Mouse (Mus musculus): ENCODE results near the gene Gm39566. TPM values are rescaled to one million over a fixed set of nuclear protein-coding genes. Genes with fewer than 3 reads are reported as not detected.
"Not testable (repeated sequence)": the region's sequence is repeated elsewhere in the genome, so short reads cannot be mapped to it uniquely, and the experiment has no call there.

The Gm39566 gene
- not detected in 2 replicates for polyA plus RNA-seq (2016; fragmentation: Nextera tagmentation; extraction: Ambion mirVana)

GRCm38 (mm10) chr11:69815155-69815554, at the start of gene Gm39566:
Gm39566 (minus strand) TSS chr11:69815298.
- Histone ChIP-seq H3K4me1 (no peaks in the 10 kb centered on the region), H3K27me3 (replicated peaks; ENCODE audit: low read depth, poor library complexity, severe bottlenecking) (no peaks in the 10 kb centered on the region; the same call in 1 of the 2 replicates), H3K27ac (replicated peaks) (no peak within 1 kb of the TSS), H3K4me3 (no peak within 1 kb of the TSS), H3K9me3 (peaks cover 15% of the 10 kb centered on the region; the same call in 1 of the 2 replicates), H3K36me3 (replicated peaks) (no peaks in the 10 kb centered on the region)
- WGBS: 62% methylated on average over 10 of the region's 10 CpGs
- DNase-seq (ENCODE audit: low spot score): no peak

DNA sequence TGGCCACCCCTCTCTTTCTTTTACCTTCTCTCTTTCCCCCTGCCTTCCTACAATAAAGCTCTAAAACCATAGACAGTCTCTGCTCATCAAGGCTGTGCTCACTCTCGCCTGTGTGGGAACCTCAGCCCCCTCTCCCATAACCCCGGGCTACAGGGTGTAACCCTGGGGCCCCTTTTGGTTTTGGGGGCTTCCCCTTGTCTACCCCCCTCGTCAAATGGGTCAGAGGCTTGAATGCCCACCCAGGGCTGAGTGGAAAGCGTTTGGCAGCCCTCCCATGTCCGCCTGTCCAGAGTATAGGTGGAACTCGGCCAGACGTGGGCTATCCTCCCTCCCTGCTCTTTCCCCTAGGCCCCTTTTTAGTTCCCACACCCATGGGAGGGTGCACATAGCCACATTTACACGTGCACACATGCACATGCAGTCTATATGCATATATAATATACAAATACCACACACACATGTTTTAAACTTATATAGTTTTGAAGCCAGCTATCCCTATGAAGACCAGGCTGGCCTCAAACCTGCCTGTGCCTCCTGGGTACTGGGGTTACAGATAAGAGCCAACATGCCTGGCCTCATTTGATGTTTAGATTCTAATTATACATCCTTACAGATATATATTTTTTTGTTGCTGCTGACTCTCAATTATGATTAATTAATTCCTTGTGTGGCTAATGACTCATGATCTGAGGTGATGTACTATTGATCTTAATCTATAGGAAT, 49.2 kb upstream of the Gm39566 start:
- no peak for DNase-seq (ENCODE audit: low spot score)
- WGBS: 62% methylated on average over 8 of the region's 8 CpGs
- no peaks in the 10 kb centered on the region for H3K36me3 ChIP-seq (replicated peaks)
- no peak overlapping the region for H3K27ac ChIP-seq (replicated peaks)
- H3K27me3 ChIP-seq (replicated peaks; ENCODE audit: low read depth, poor library complexity, severe bottlenecking): peaks cover 6% of the 10 kb centered on the region
- H3K9me3 ChIP-seq: no peaks in the 10 kb centered on the region
- H3K4me3 ChIP-seq: no peak overlapping the region
- H3K4me1 ChIP-seq: 0 out of 2 replicates have a peak, but pooled peaks cover 3% of the 10 kb centered on the region

DNA sequence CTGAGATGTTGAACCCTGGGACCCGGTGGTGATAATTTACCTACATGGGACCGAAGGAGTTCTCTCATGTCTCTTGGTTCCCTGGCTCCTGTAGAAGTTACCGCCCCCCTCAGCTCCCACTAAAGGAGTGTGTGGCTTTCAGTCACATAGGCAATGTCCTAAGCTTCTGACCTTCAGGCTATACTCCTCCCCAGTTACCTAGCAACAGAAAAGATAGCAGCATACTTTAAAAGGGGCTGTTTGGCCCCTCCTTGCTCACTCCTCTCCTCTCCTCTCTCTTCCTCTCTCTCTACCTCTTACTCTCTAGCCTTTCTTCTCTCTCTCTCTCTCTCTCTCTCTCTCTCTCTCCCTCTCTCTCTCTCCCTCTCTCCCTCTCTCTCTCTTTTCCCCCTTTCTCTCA, 48.6 kb upstream of the Gm39566 start:
- not testable (repeated sequence) for H3K4me3 ChIP-seq; DNase-seq (ENCODE audit: low spot score); H3K9me3 ChIP-seq; H3K27ac ChIP-seq (replicated peaks); H3K4me1 ChIP-seq; H3K36me3 ChIP-seq (replicated peaks)
- peaks cover 12% of the 10 kb centered on the region for H3K27me3 ChIP-seq (replicated peaks; ENCODE audit: low read depth, poor library complexity, severe bottlenecking)
- 86% methylated on average over 3 of the region's 3 CpGs for WGBS

DNA sequence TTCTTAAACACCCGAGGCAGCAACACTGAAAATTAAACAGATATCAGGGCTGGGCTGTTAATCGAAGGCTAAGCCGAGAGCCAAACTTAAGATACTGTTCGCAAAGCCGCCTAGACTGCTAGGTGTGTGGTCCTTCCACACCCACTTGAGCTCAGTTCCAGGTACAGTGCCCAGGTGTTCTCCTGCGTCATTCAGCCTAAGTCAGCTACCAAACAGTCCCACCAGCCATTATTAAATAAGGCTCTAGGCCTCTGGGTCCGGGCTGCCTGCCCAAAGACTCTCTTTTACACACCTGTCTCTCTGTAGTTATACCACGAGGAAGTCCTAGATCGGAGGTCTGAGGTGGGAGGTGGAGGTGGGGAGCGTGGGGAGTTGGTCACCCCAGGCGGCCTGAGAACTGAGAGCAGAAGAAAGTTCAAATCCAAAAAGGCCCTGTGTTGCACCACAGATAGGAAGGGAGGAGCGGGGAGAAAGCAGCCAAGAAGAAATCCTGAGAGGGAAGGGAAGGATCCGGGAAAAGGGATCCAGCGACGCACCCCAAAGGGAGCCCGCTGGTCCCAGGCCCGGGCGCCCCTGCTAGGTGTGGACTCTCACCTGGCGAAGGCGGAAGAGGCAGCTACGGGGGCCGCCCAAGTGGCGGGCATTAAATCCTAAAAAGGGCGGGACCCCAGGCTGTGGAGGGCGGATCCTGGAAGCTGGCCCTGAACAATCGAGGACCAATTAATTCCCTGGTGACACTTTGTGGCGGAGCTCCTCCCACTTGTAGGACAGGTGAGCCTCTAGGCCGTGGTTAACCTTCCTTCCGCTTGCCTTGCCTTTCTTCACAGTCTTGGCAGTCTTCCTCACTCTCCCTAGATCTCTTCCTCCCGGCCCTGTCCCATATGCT, 43.3 kb upstream of the Gm39566 start, which contains the start of gene Tnk1:
TSS of gene Tnk1 (minus strand) at position 618 of the 886 bp plus-strand sequence.
- Histone ChIP-seq H3K9me3 (no peaks in the 10 kb centered on the region), H3K27ac (replicated peaks) (peak within 1 kb of the TSS; percentile 20; the same call in 1 of the 2 replicates), H3K4me3 (peak within 1 kb of the TSS; percentile 41), H3K36me3 (replicated peaks) (no peaks in the 10 kb centered on the region), H3K27me3 (replicated peaks; ENCODE audit: low read depth, poor library complexity, severe bottlenecking) (peaks cover 41% of the 10 kb centered on the region), H3K4me1 (peaks cover 17% of the 10 kb centered on the region)
- DNase-seq (ENCODE audit: low spot score): peak; percentile 34
- WGBS: 18% methylated on average over 30 of the region's 30 CpGs

DNA sequence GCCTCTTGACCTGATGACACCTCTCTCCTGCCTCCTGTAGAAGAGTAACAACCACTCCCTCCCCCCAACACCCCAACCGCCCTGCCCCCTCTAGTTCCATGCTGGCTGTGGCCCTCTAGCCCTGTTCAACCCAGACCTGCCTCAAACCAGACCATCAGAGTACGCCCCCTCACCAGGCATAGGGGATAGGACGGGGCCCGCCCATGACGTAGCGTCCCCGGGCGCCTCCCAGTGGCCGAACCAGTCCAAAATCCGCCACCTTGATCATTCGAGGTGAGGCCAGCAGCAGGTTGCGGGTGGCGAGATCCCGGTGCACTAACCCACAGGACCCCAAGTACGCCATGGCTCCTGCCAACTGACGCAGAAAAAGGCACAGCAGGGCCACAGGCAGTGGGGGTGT, 40.2 kb upstream of the Gm39566 start:
- Histone ChIP-seq H3K27me3 (replicated peaks; ENCODE audit: low read depth, poor library complexity, severe bottlenecking) (peaks cover 41% of the 10 kb centered on the region), H3K4me3 (peak overlapping the region; percentile 13), H3K4me1 (peaks cover 27% of the 10 kb centered on the region), H3K27ac (replicated peaks) (0 out of 2 replicates have a peak overlapping the region, but pooled peaks have one; percentile 11), H3K9me3 (no peaks in the 10 kb centered on the region), H3K36me3 (replicated peaks) (peaks cover 29% of the 10 kb centered on the region)
- DNase-seq (ENCODE audit: low spot score): peak; percentile 77
- 23% methylated on average over 16 of the region's 16 CpGs for WGBS

DNA sequence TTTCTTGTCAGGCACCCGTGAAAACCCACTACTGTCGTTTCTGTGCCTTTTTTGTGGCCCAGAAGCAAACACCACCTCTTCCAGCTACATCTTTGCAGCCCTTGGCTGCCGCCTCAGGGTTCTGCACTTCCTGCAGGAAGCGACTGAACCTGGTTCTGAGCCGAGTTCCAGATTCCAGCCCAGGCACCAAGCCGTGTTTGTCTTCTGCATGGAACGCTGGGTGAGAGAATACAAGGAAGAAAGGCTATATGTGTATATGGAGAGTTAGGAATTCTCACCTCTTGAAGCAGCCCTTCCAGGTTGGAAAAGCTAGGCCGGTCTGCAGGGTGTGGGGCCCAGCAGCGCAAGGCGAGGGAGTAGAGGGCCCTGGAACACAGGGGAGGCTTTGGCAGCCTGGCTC, 39.6 kb upstream of the Gm39566 start:
- H3K4me3 ChIP-seq: no peak overlapping the region
- no peak for DNase-seq (ENCODE audit: low spot score)
- H3K4me1 ChIP-seq: peaks cover 27% of the 10 kb centered on the region
- H3K27ac ChIP-seq (replicated peaks): peak overlapping the region; percentile 52; the same call in 1 of the 2 replicates
- 86% methylated on average over 10 of the region's 10 CpGs for WGBS
- H3K36me3 ChIP-seq (replicated peaks): peaks cover 35% of the 10 kb centered on the region
- no peaks in the 10 kb centered on the region for H3K9me3 ChIP-seq
- H3K27me3 ChIP-seq (replicated peaks; ENCODE audit: low read depth, poor library complexity, severe bottlenecking): peaks cover 39% of the 10 kb centered on the region

- DNase-seq (ENCODE audit: low spot score): no peak
- Histone ChIP-seq H3K36me3 (replicated peaks) (peaks cover 42% of the 10 kb centered on the region), H3K4me1 (peaks cover 27% of the 10 kb centered on the region), H3K27ac (replicated peaks) (0 out of 2 replicates have a peak overlapping the region, but pooled peaks have one; percentile 41), H3K27me3 (replicated peaks; ENCODE audit: low read depth, poor library complexity, severe bottlenecking) (peaks cover 32% of the 10 kb centered on the region), H3K4me3 (0 out of 2 replicates have a peak overlapping the region, but pooled peaks have one; percentile 14), H3K9me3 (no peaks in the 10 kb centered on the region)
- WGBS: 77% methylated on average over 7 of the region's 7 CpGs
Observed at GRCm38 (mm10) chr11:69853994-69854393, 38.9 kb upstream of the Gm39566 start.

DNA sequence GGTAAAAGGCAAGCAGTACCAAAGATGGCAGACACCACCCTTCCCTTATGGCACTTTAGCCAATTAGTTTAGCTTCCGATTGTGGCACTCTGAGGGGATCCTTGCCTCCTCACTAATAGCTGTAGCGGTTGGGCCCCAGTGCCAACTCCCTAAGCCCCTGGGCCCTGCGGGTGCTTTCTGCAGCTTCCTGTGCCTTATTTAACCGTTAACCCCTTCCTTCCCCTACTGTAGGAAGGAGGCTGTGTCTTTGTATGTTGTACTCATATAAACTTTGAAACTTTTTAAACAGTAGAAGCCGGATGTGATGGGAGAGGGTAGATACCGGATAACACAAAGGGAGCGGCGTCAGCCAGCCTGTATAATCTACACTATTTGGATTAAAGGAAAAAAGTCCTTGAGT, 35.7 kb upstream of the Gm39566 start:
- H3K9me3 ChIP-seq: no peaks in the 10 kb centered on the region
- peaks cover 47% of the 10 kb centered on the region for H3K4me1 ChIP-seq
- no peak for DNase-seq (ENCODE audit: low spot score)
- H3K4me3 ChIP-seq: no peak overlapping the region
- H3K27me3 ChIP-seq (replicated peaks; ENCODE audit: low read depth, poor library complexity, severe bottlenecking): 0 out of 2 replicates have a peak, but pooled peaks cover under 1% of the 10 kb centered on the region
- H3K27ac ChIP-seq (replicated peaks): no peak overlapping the region
- 79% methylated on average over 8 of the region's 8 CpGs for WGBS
- H3K36me3 ChIP-seq (replicated peaks): peaks cover 57% of the 10 kb centered on the region

- WGBS: 93% methylated on average over 15 of the region's 15 CpGs
- Histone ChIP-seq H3K36me3 (replicated peaks) (peaks cover 57% of the 10 kb centered on the region), H3K27ac (replicated peaks) (no peak overlapping the region), H3K4me3 (no peak overlapping the region), H3K9me3 (no peaks in the 10 kb centered on the region), H3K4me1 (peaks cover 46% of the 10 kb centered on the region), H3K27me3 (replicated peaks; ENCODE audit: low read depth, poor library complexity, severe bottlenecking) (no peaks in the 10 kb centered on the region)
- no peak for DNase-seq (ENCODE audit: low spot score)
Observed at GRCm38 (mm10) chr11:69849884-69850283, 34.8 kb upstream of the Gm39566 start.

GRCm38 (mm10) chr11:69849128-69849527, 34.0 kb upstream of the Gm39566 start:
- Histone ChIP-seq H3K27ac (replicated peaks) (no peak overlapping the region), H3K4me3 (peak overlapping the region; percentile 21; the same call in 1 of the 2 replicates), H3K4me1 (peaks cover 46% of the 10 kb centered on the region), H3K9me3 (no peaks in the 10 kb centered on the region), H3K36me3 (replicated peaks) (peaks cover 57% of the 10 kb centered on the region), H3K27me3 (replicated peaks; ENCODE audit: low read depth, poor library complexity, severe bottlenecking) (no peaks in the 10 kb centered on the region)
- WGBS: 93% methylated on average over 9 of the region's 9 CpGs
- no peak for DNase-seq (ENCODE audit: low spot score)

DNA sequence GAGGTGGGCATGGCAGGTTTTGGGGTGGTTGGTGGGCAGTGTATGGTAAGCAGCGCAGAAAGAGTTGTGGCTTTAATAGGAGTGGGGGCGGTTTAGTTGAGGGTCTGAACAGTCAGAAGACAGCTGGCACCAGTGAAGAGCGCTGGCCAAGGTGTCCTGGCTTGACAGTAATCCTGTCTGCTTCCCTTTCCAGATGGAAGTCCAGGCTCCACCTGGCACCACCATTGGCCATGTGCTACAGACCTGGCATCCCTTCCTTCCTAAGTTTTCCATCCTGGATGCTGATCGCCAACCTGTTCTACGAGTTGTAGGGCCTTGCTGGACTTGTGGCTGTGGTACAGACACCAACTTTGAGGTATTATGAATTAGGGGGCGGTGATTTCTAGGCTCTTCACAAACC, 32.9 kb upstream of the Gm39566 start:
- H3K9me3 ChIP-seq: no peaks in the 10 kb centered on the region
- H3K4me1 ChIP-seq: peaks cover 39% of the 10 kb centered on the region
- peak overlapping the region; percentile 79 for H3K4me3 ChIP-seq
- H3K27ac ChIP-seq (replicated peaks): peak overlapping the region; percentile 94; the same call in 1 of the 2 replicates
- peaks cover 55% of the 10 kb centered on the region for H3K36me3 ChIP-seq (replicated peaks)
- 92% methylated on average over 6 of the region's 6 CpGs for WGBS
- no peak for DNase-seq (ENCODE audit: low spot score)
- H3K27me3 ChIP-seq (replicated peaks; ENCODE audit: low read depth, poor library complexity, severe bottlenecking): no peaks in the 10 kb centered on the region
